Mouse (Mus musculus): ENCODE measurements around the gene Dbh. TPM values are rescaled to one million over a fixed set of nuclear protein-coding genes. Genes with fewer than 3 reads are reported as not detected.

The Dbh gene
- total and polyA plus RNA-seq, 3 experiments: not detected

GRCm38 (mm10) chr2:27189994-27190393 is 25.0 kb downstream of the Dbh start:
- TF ChIP-seq USF1 (IDR thresholded peaks at IDR 0.05; ENCODE audit: low read depth, low read length) (no peak), RAD21 (IDR thresholded peaks at IDR 0.05; ENCODE audit: low read depth, low read length) (no peak), TCF12 (IDR thresholded peaks at IDR 0.05; ENCODE audit: low read depth, low read length) (no peak), TAL1 (IDR thresholded peaks at IDR 0.05; ENCODE audit: low read length) (no peak), POLR2AphosphoS5 (IDR thresholded peaks at IDR 0.05; ENCODE audit: borderline replicate concordance, low read depth, low read length) (no peak), ZKSCAN1 (IDR thresholded peaks at IDR 0.05; ENCODE audit: low read depth, low read length) (no peak), SIN3A (IDR thresholded peaks at IDR 0.05; ENCODE audit: low read length) (no peak), MAZ (IDR thresholded peaks at IDR 0.05; ENCODE audit: low read depth, low read length) (no peak), MEF2A (IDR thresholded peaks at IDR 0.05; ENCODE audit: extremely low read depth, insufficient replicate concordance, low read depth, low read length, poor library complexity, severe bottlenecking) (no peak), ZC3H11A (IDR thresholded peaks at IDR 0.05; ENCODE audit: low read depth, low read length) (no peak), GATA1 (IDR thresholded peaks at IDR 0.05; ENCODE audit: low read depth, low read length) (no peak), UBTF (IDR thresholded peaks at IDR 0.05; ENCODE audit: borderline replicate concordance, insufficient read depth, low read depth, low read length) (no peak), MAX (IDR thresholded peaks at IDR 0.05; ENCODE audit: low read length) (no peak)
- no peak overlapping the region for H3K27ac ChIP-seq (ENCODE audit: control insufficient read depth, low read depth, low read length)

DNA sequence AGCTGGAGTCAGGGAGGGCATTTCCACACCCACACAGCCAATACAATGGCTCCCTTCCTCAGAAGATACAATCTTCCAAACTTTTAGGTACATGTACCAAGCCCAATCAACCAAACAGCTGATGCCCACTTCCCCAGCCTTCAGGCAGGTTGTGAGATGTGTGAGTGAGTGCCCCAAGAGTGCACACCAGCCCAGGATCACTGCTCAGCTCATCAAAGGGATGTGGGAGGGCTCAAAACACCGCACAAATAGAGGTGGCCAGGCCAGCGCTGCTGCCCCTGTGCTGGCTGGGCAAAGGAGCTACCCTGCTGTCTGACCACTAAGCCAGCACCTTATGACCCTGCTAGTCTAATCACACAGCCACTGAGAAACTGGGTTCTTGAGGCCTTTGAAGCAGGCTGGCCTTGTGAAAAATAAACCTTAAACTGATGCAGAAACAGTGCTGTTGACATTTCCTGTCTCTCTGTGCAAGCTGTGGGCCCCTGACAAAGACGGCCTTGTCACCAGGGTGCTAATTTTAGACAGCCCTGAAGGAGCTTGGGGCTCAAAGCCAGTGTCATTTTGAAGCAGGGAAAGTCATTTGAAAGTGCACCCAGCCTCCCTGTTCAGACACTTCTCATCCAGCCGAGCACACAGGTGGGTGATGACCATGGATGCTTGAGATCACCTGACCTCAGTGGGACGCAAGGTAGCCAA is 33.7 kb downstream of the Dbh start:
- DNase-seq (ENCODE audit: low read depth, low spot score): no peak
- no peak overlapping the region for H3K27ac ChIP-seq (ENCODE audit: control insufficient read depth, low read depth, low read length)
- H3K9me3 ChIP-seq (replicated peaks; ENCODE audit: insufficient read depth, low read length): no peaks in the 10 kb centered on the region
- no peaks in the 10 kb centered on the region for H3K36me3 ChIP-seq (ENCODE audit: control insufficient read depth in 1 of 2, insufficient read depth in 2 of 2, low read length in 2 of 2)
- no peaks in the 10 kb centered on the region; a peak in 1 of 4 replicates for H3K27me3 ChIP-seq (ENCODE audit: control insufficient read depth in 1 of 2, insufficient read depth in 2 of 2, low read length in 2 of 2)
- no peak overlapping the region for H3K4me3 ChIP-seq (ENCODE audit: control insufficient read depth in 1 of 2, insufficient read depth in 1 of 2, low read depth in 2 of 2, low read length in 2 of 2)
- no peak overlapping the region for H3K9ac ChIP-seq (ENCODE audit: control insufficient read depth, low read depth, low read length, poor library complexity, severe bottlenecking)
- no peaks in the 10 kb centered on the region for H3K4me1 ChIP-seq (ENCODE audit: control insufficient read depth in 1 of 2, insufficient read depth in 2 of 2, low read length in 2 of 2)
- no peaks in the 10 kb centered on the region for H3K79me2 ChIP-seq (ENCODE audit: control insufficient read depth, insufficient read depth, low read length, poor library complexity)
- no peak for TF ChIP-seq MXI1 (IDR thresholded peaks at IDR 0.05; ENCODE audit: low read depth, low read length)

More at GRCm38 (mm10) chr2:27189994-27190393, 25.0 kb downstream of the Dbh start:
- Histone ChIP-seq H3K36me3 (ENCODE audit: control insufficient read depth in 1 of 2, insufficient read depth in 2 of 2, low read length in 2 of 2) (no peaks in the 10 kb centered on the region), H3K9ac (ENCODE audit: control insufficient read depth, low read depth, low read length, poor library complexity, severe bottlenecking) (no peak overlapping the region), H3K27me3 (ENCODE audit: control insufficient read depth in 1 of 2, insufficient read depth in 2 of 2, low read length in 2 of 2) (peaks cover 2 to 15% of the 10 kb centered on the region in 2 experiments; a peak in 3 of 4 replicates), H3K4me3 (ENCODE audit: control insufficient read depth in 1 of 2, insufficient read depth in 1 of 2, low read depth in 2 of 2, low read length in 2 of 2) (no peak overlapping the region), H3K79me2 (ENCODE audit: control insufficient read depth, insufficient read depth, low read length, poor library complexity) (no peaks in the 10 kb centered on the region), H3K9me3 (replicated peaks; ENCODE audit: insufficient read depth, low read length) (no peaks in the 10 kb centered on the region), H3K4me1 (ENCODE audit: control insufficient read depth in 1 of 2, insufficient read depth in 2 of 2, low read length in 2 of 2) (no peaks in the 10 kb centered on the region)
- no peak for DNase-seq (ENCODE audit: low read depth, low spot score)

Data from MEL (cell line).